Mouse (Mus musculus): Measurements from ENCODE around the gene Fndc11.

The Fndc11 gene

DNA sequence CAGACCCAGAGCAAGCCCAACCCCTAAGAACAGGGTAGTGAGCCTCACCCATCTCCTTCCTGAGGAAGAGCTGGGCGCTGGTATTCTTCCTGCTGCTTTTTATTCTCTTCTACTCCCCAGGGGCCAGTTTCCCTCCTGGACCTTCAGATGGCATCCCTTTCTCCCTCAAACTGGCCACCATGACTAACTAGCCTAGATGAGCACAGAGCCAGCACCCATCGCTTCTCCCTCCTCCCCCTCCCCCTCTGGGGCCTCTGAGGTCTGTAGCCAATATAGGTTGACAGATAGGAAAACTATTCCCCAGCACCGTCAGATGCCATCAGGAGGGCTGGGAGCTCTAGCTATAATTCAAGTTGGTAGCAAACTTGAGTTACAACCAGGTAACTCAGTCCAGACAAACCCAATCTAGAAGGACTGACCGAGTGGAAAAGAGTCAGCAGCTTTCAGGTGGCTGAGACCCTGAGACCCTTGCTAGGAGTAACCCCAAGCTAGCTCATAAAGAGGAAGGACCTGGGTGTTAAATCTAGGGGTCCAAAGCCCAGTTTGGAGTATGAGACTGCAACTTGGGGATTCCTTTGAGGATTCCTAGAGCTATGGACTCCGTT lies 830 bp upstream of the Fndc11 start:
- DNase-seq (ENCODE audit: low read depth, low spot score) = no peak

DNA sequence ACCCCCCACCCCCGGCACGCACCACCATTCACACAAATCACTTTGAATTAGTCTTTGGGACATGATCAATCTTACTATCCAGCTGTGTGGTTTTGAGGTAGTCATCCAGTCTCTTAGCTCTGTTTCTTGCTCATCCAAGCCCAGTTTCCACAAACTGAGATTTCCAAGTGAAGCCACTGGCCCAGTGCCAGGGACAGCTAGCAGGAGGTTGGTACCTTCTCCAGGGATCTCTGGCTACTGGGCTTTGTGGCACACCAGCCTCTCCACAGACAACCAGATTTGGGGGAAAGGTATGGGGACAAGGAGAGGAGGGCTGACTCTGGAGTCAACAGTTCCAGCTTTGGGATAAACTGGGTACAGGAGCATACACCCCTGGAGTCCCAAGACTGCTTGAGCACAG lies 548 bp downstream of the Fndc11 start:
- no peak for DNase-seq (ENCODE audit: low read depth, low spot score)

DNA sequence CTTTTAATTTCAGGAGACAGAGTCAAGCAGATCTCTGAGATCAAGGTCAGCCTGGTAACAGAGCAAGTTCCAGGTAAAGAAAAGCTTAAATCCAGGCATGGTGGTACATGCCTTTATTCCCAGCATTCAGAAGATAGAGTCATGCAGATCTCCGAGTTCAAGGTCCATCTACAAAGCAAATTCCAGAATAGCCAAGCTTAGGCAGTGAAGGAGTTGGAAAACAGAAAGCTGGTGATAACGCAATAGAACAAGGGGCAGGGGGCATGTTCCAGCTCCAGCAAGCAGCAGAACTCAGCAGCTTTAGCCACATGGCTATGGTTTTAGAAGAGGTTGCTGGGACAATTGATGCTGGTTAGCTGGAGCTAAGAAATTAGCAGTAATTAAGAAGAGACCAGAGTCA lies 5.2 kb downstream of the Fndc11 start:
- no peak for DNase-seq (ENCODE audit: low read depth, low spot score)

DNA sequence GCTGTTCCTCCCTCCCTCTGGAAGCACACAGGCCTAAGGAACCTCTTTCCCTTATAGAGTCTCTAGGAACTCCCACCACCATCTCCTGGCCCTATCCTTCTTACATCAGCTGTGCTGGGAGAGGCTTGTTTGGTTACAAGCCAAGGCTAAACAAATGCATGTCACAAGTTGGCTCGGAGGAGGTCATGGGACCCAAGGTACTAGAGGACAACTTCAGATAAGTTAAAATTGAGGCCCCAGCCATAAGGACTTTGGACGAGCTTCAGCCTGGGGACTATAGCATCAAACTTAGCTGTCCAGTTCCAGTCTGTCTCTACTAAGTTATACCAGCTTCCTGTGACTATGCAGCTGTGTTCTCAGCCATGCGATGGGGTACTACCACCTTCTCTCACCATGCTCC lies 7.3 kb downstream of the Fndc11 start:
- no peak for DNase-seq (ENCODE audit: low read depth, low spot score)

DNA sequence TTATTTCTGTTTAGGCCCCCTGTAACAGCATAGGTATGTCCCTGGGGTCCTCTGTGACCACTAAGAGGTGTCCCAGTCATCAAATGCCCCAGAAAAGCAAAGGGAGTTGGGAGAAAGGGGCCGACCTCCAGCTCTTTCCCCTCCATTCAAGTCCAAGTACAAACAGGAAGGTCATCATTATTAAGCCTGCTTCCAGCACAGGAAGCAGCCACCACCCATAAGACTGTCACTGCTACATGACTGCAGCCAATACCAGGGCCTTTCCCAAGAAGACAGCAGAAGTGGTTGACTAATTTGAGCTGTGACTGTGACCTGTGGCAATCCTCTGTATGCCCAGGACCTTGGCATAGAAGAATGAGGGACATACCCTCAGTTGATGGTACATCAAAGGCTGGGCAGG lies 8.5 kb downstream of the Fndc11 start:
- DNase-seq (ENCODE audit: low read depth, low spot score) = no peak

DNA sequence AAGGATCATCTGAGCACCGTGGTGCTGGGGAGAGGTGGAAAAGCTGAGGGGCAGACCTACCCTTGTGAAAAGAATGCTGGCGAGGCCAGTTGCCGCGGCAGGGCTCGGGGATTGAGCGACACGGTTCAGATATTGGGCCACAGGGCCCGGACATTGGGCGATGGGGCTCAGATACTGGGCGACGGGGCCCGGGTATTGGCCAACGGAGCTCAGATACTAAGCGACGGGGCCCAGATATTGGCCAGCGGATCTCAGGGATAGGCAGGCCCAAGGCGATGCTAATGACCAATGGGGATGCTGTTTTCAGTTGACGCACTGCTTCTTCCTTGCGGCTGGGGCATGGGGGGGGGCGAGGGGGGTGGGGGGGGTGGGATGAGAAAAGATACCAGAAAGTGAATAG lies 11.4 kb downstream of the Fndc11 start:
- DNase-seq (ENCODE audit: low read depth, low spot score) = no peak

DNA sequence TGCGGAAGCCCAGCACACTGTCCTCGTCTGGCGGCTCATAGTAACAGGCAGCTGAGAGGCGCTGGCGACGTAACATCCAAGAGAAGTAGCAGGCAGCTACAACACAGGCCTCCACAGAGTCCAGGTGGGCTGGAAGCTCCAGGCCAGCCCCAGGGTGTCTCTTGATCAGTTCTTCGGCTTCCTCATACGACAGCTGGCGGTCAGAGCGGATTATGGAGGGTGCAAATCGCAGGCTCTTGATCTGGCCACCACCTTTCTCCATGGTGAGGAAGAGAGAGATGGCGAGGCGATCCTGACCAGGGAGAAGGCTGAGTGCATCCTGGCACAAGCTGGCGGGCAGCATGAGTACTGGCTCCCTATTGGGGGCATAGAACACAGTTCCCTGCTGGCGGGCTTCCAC lies 13.6 kb downstream of the Fndc11 start:
- DNase-seq (ENCODE audit: low read depth, low spot score) = peak; percentile 61

DNA sequence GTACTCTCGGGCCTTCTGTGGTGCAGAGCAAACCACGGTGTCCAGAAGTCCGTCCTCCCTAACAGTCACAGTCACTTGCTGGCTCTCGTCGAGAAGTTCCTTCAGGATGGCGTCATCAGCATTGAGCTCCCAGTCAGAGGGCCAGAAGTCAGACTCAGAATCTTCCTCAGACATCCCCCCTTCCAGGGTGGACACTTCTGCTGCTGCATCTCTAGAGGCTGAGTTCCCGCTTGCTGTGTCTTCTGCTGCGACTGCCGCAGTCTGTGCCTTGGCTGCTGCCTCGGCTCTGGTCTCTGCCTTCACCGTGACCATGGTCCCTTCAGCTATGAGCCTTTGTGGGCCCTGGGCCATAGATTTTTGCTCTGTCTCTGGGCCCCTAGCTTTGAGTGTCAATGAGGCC lies 14.9 kb downstream of the Fndc11 start:
- DNase-seq (ENCODE audit: low read depth, low spot score) = no peak

DNA sequence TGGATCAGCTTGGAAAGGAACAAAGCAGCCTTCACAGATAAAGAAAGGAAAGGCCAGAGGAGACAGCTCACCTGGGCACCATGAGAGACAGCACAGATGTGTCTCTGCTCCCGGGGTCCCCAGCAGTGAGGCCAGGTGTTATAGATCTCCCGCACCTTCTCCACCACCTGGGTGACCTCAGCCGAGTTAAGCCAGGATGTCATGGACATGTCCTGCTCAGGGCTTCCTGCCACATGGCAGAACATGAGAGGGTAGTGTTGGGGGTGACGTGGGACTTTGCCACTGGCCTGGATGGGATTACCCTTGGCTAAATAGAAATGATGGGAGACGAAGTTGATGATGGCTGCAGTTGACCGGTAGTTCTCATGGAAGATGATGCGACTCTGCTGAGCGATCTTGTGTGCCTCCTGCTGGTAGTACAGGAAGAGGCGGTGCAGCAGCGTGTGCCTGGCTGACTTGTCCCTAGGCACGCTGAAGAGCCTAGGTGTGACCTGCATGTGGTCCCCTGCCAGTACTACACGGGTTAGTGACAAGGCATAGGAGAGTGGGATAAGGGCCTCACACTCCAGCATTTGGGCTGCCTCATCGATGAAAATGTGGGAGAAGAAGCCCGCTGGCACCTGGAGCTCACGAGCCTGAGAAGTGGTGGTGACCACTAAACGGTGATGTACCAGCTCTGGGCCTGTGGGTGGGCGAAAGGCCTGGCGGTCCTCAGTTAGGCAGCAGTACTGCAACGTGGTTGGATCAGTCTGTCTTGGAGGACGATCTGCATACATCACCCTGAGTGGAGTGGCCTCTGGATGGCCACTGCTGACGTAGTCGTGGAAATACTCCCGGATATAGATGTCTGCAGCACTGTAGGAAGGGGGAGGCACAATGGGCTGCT lies 16.1 kb downstream of the Fndc11 start:
- DNase-seq (ENCODE audit: low read depth, low spot score) = peak; percentile 39

DNA sequence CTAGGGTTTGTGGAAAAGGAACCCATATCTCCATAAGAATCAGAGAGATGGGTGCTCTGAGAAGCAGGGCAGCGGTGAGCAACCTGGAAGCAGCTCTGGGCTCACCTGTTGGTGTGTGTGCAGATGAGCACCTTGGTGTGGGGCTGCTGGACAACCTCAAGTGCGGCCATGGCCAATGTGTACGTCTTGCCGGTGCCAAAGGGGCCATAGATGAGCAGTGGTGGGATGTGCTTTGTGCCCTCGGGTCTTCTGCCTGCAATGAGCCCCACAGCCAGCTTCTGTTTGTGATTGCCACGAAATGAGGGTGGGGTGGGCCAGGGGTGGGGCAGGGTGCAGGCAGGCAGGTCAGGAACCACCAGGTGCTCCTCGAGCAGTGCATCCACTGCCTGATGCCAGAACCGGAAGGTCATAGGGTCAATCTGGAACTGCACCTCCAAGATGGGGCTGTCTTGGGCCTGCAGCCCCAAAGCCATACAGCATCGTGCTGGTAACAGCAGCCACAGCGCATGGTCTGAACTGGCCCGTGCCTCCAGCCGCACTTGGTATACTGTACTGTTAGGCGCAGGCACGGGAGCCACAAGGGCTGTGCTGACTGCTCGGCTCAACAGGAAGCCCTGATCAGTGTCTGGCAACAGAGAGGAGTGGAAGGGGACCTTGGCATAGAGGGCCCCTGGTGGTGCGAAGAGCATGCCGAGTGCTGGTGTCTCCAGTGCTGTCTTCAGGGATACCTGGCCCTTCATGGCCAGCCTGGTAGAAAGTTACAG lies 17.6 kb downstream of the Fndc11 start:
- DNase-seq (ENCODE audit: low read depth, low spot score) = no peak

DNA sequence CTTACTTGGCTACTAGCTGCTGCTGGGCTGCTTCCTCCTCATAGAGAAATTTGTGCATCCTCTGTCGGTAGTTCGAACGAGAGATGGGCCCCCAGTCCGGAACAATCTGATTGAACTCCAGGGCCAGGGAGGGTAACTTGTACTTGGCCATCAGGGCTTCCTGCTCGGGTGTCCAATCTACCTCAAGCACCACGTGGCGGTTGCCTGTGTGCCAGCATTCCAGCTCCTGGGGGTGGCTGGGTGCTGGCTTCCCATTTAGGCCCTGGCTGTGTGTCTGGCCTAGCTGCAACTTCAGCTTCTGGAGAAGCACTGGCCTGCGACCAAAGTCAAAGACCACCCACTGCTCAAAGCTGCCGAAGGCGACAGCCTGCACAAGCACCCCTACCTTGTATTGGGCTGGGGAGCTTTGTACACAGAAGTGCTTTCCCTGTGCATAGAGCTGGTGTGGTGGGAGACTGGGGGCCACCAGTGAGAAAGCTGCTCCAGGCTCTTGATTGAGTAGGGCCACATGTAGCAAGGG lies 18.3 kb downstream of the Fndc11 start:
- no peak for DNase-seq (ENCODE audit: low read depth, low spot score)

DNA sequence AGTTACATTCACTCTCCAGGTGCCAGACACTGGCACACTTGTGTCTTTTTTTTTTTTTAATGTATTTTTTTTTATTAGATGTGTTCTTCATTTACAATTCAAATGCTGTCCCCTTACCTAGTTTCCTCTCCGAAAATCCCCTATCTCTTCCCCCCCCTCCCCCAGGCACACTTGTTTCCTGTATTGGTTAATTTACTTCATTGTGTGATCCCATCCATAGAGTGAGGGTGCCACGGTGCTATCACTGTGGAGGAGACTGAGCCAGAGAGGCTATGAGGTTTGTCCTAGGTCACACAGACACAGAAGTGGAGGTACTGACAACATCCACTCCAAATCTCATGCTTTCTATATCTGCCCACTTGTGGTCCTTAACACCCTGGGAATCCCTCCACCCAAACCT lies 19.0 kb downstream of the Fndc11 start:
- DNase-seq (ENCODE audit: low read depth, low spot score) = no peak

DNA sequence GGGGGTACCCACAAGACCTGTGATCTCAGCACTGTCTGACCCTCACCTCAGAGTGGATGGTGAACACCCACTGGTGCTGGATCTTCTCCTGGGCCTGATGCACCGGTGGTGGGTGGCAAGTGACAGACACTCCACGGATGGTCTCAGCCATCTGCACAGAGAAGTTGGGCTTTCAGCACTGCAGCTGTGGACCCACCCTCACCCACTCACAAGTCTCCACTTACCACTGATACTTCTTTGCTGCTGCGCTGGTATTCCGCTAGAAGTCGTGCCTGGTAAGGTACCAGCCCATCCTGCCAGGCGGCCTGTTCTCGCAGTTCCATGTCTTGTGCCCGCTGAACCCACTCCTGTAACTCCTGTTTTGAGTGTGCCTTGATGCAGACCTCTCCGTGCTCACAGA lies 19.4 kb downstream of the Fndc11 start:
- DNase-seq (ENCODE audit: low read depth, low spot score) = no peak

DNA sequence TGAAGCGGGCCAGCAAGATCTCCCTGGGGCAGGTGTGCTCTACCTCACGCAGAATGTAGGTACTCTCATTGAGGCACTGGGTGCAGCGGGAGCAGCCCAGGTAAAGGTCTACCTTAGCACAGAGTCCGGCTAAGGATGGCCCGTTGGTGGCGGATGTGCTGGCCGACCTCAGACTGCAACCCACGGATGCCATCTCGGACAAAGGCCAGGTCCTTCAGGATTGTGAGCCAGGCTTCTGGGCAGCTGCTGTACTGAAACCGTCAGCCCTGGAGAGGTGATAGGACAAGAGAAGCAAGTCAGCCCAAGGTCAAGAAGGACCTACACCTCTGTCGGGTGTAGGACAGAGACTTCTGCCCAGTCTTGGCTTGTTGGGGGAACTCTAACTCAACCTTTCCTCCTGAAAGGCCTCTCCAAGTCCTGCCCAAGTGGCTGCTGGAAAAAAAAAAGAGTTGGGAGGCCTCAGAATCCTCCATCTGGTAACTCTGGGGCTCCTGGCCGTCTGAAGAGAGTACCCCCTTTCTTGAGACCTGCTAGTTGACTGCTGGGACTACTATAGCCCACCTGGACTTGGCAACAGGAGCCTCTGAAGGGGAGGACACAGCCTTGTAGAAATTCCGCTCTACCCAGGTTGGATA lies 21.1 kb downstream of the Fndc11 start:
- DNase-seq (ENCODE audit: low read depth, low spot score) = no peak

DNA sequence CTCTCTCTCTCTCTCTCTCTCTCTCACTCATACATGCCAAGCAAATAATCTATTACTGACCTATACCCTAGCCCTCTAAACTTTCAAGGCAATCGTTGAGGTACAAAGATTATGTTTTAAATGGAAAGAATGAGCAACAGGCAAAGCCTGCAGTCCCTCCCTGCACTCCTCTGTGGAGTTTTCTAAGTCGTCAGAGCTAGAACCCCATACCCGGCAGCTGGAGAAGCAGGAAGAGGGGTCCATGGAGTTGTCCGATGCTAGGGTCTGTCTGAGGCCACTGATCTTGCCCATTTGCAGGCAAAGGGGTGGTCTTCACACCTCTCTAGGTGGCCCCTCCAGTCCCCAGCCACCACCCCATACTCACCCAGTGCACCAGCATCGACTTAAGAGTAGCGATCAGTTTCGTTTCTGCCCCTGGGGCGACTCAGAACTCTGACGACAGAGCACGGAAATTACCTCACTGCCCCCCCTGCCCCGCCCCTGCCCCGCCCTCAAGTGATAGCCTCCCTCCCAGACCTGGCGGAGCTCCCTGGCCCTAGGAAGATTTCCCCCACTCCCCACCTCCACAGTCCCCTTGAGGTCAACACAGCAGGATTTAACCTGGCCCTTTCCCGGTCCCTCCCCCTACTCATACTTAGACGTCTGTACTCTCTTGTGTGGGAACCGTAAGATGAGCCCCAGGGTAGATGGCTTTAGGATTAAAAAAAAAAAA lies 21.9 kb downstream of the Fndc11 start, which contains the start of gene Helz2:
Gene Helz2 (minus strand): TSS at position 426 of the 712 bp plus-strand sequence.
- DNase-seq (ENCODE audit: low read depth, low spot score) = no peak

DNA sequence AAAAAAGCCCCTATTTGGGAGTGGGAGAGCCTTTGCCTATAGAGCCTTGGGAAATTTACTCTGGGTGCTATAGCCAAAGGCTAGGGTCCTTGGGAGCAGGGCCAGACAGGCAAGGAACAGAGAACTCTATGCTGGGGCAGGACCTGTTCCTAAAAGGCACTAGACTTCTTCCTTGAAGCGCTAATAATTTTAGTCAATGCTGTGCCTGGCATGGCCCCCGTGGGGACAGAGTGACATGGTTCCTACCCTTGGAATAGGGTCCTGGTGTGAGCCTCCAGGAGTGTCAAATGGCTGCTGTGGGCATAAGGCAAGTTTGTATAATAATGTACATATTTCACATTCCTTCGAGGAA lies 22.5 kb downstream of the Fndc11 start:
- DNase-seq (ENCODE audit: low read depth, low spot score) = no peak

DNA sequence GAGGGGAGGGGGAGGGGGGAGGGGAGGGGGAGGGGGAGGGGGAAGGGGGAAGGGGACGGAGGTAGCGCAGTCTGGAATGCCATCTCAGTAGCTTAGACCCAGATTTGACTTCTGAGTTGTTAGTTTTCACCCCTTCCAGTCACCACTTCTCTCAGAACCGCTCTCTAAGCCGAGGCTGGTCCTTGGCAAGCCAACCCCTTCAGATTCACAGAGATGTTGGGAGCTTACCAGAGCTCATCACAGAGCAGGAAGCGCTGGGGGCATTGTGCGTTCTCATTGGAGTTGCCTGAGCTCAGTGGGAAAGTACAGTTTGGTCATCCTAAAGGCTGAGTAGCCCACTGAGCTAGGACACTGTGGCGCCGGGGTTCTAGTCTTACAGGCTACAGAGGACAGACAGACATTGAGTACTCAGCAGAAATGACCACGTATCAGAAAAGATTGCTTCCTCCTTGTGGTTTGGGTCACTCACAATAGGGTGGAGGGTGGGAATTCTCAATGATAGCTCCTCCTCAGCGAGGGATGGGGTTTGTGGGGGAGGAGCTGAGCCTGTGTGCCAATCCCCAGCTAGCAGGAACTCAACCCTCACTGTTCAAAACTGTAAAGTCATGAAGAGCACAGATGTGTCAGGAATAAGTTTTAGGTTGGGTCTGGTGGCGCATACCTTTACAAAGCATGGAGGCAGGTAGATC lies 24.0 kb downstream of the Fndc11 start:
- peak; percentile 80 for DNase-seq (ENCODE audit: low read depth, low spot score)

DNA sequence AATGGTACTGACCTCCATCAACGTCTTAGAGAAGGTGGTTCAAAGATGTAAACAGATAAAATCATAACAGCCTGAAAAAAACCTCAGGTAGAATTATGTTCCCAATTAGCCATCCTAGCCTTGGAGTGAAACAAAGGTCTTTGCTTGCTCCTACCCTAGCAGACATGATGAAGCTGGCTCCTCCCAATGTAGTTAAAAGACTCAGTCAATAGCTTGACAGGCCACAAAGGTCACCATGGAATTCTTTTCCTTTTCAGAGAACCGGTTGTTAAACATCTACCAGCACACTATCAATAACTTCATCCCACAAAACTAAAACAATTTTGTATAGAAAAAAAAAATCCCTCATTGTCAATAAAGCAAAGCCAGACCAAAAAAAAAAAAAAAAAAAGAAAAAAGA lies 25.2 kb downstream of the Fndc11 start:
- no peak for DNase-seq (ENCODE audit: low read depth, low spot score)

DNA sequence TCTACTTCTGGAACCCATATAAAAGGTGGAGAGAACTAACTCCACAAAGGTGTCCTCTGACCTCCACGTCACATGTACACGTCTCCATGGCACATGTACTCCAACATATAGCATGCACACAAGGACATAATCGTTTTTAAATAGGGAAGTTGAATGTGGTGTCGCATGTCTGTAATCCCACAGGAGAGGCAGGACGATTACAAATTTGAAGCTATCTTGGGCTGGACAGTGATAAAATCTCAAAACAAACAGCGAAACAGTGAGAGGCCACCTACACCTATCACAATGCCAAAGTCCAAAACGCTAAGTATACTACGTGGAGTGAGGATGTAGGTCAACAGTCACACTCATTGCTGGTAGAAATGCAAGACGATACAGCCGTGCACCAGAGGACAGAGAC lies 29.4 kb downstream of the Fndc11 start:
- no peak for DNase-seq (ENCODE audit: low read depth, low spot score)

DNA sequence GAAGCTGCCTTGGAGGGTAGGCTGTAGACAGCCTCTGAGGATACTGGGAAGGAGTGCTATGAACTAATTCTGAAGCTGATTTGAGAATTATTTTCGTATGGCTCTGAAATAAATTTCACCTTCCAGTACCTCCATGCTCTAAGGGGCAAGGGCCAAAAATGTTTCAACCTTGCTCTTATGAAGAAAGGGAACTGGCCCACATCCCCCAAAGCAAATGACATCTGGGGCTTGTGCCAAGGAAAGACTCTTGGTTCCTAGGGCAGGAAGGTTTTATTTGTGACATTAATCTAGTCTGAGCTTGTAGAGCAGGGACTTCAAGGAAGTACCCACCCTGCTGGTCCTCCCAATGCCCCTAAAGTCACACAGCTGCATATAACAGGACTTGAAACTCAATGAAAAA lies 32.0 kb downstream of the Fndc11 start:
- DNase-seq (ENCODE audit: low read depth, low spot score) = no peak

DNA sequence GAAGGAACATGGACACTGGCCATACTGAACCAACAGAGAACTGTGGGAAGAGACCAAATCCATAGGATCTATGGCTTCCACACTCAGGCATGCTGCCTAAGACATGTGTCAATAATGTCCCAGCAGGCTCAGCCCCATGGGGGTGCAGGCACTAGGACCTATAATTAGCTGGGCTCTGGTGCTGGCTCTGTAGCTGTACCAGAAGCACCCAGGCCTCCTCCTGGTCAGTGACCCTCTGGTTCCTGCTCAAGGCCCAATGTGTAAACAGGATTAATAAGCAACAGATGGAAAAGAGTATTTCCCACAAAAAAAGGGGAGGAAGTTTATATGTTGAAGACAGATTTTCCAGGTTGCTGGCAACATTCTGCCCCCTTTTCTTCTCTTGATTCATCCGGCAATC lies 33.4 kb downstream of the Fndc11 start:
- DNase-seq (ENCODE audit: low read depth, low spot score) = no peak

All from ZHBTc4 (cell line).